Mouse (Mus musculus) hematopoietic stem cell, adult 5-6 weeks (primary cell): ENCODE results near the gene G3bp1. TPM values are rescaled to one million over a fixed set of nuclear protein-coding genes. Genes with fewer than 3 reads are reported as not detected.

Experiments used
- ATAC-seq, 2 experiments: fragments of 125-278 bp in 1 of 2; replicated peaks in 1 of 2; 2 replicates each; pipeline ENCODE4 v1.8.0; 2016 to 2017; ENCODE audit warnings: inconsistent platforms in 2 of 2, mild to moderate bottlenecking in 2 of 2, moderate number of reproducible peaks in 2 of 2, low read depth in 1 of 2, moderate TSS enrichment in 1 of 2; ENCODE audit not compliant: low FRiP score in 2 of 2, poor library complexity in 2 of 2, severe bottlenecking in 2 of 2, insufficient read depth in 1 of 2, low TSS enrichment in 1 of 2
- total RNA-seq: library from RNA; stranded (forward); fragments of 172-1452, 232-1000 nt; gene quantifications from 2 replicates; pipeline ENCODE4 v1.2.3, GENCODE M21; 2017

G3bp1 gene
- total RNA-seq: 115 and 117 TPM in 2 replicates

GRCm38 (mm10) chr11:55469048-55469843 is at the start of gene G3bp1:
G3bp1 (plus strand) TSS chr11:55469685.
- ATAC-seq: peak; percentile 94

GRCm38 (mm10) chr11:55422978-55423377 is 46.5 kb upstream of the G3bp1 start, which contains the start of gene Sparc:
Sparc (minus strand) TSS chr11:55423183.
- no peak for ATAC-seq

- no peak for ATAC-seq
Observed at GRCm38 (mm10) chr11:55423756-55424155, 45.7 kb upstream of the G3bp1 start.

- no peak for ATAC-seq
Observed at GRCm38 (mm10) chr11:55424746-55425360, 44.6 kb upstream of the G3bp1 start.

- no peak for ATAC-seq
Observed at GRCm38 (mm10) chr11:55428186-55429012, 41.1 kb upstream of the G3bp1 start.

- no peak for ATAC-seq
Observed at GRCm38 (mm10) chr11:55429973-55430372, 39.5 kb upstream of the G3bp1 start.

GRCm38 (mm10) chr11:55432981-55433380 is 36.5 kb upstream of the G3bp1 start:
- ATAC-seq: 0 out of 4 replicates have a peak, but pooled peaks of 1 of the 2 experiments have one; percentile 37

- no peak for ATAC-seq
Observed at GRCm38 (mm10) chr11:55436089-55436488, 33.4 kb upstream of the G3bp1 start.

GRCm38 (mm10) chr11:55438031-55438430 is 31.5 kb upstream of the G3bp1 start:
- no peak for ATAC-seq

GRCm38 (mm10) chr11:55439718-55440117 is 29.8 kb upstream of the G3bp1 start:
- no peak for ATAC-seq

GRCm38 (mm10) chr11:55444772-55445171 is 24.7 kb upstream of the G3bp1 start:
- ATAC-seq: no peak

GRCm38 (mm10) chr11:55446579-55446978 is 22.9 kb upstream of the G3bp1 start:
- peak; percentile 56 to 83 for ATAC-seq

GRCm38 (mm10) chr11:55449531-55449930 is 20.0 kb upstream of the G3bp1 start:
- ATAC-seq: no peak

GRCm38 (mm10) chr11:55450311-55450710 is 19.2 kb upstream of the G3bp1 start:
- ATAC-seq: no peak

- ATAC-seq: peak in 1 of 2 experiments; percentile 47; a peak in 1 of 4 replicates
Observed at GRCm38 (mm10) chr11:55453640-55454039, 15.8 kb upstream of the G3bp1 start.

GRCm38 (mm10) chr11:55455166-55455565 is 14.3 kb upstream of the G3bp1 start:
- ATAC-seq: no peak

GRCm38 (mm10) chr11:55458501-55458900 is 11.0 kb upstream of the G3bp1 start:
- ATAC-seq: no peak
